Mouse (Mus musculus): ENCODE data around the gene Ctbs. TPM values are rescaled to one million over a fixed set of nuclear protein-coding genes. Genes with fewer than 3 reads are reported as not detected.
A peak's percentile ranks its signal among the peaks of the same experiment; 100 is the strongest.

The Ctbs gene
- polyA plus RNA-seq, 1 experiment from 2014 or later: 8.4 TPM

DNA sequence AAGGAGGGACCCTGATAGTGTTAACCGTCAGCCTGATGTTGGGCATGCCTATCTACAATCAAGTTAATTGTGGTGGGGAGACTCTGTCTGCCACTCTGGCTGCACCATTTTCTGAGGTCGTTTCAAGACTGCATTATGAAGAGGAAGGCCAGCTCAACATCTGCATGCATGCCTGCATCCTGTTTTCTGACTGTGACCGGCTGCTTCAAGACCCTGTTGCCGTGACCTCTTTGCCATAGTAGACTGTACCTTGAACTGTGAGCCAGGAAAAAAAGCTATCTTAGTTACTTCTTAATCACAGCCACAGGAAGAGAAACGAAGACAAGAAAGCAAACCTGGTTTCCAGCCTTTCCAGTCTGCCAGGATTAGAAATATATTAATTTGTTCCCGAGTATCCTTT lies 626 bp upstream of the Ctbs start:
- no peak for ATAC-seq (replicated peaks; ENCODE audit: low FRiP score)
- no peak overlapping the region for H3K4me2 ChIP-seq
- 71% methylated on average over 6 of the region's 6 CpGs for WGBS

GRCm38 (mm10) chr3:146450371-146450841 lies 811 bp downstream of the Ctbs start:
- Histone ChIP-seq H3K9ac (ENCODE audit: low read depth, low read length) (peak overlapping the region; percentile 67), H3K27ac (ENCODE audit: low read depth, low read length) (peak overlapping the region; percentile 54; the same call in 1 of the 2 replicates), H3K4me3 (ENCODE audit: low read depth, low read length) (peak overlapping the region; percentile 59), H3K4me1 (replicated peaks; ENCODE audit: control insufficient read depth, insufficient read depth, low read length) (peaks cover 4% of the 10 kb centered on the region), H3K4me2 (peak overlapping the region; percentile 62), H3K36me3 (ENCODE audit: control insufficient read depth, insufficient read depth, low read length) (peaks cover 4% of the 10 kb centered on the region; the same call in 1 of the 2 replicates), H3K9me3 (ENCODE audit: control insufficient read depth, low read length) (no peaks in the 10 kb centered on the region), H3K27me3 (replicated peaks; ENCODE audit: control insufficient read depth, insufficient read depth, low read length) (no peaks in the 10 kb centered on the region)
- under 1% methylated on average over 29 of the region's 29 CpGs for WGBS
- ATAC-seq (replicated peaks; ENCODE audit: low FRiP score): peak; percentile 99
- DNase-seq (ENCODE audit: low spot score): peak; percentile 94

More for the DNA sequence above, 626 bp upstream of the Ctbs start:
- Histone ChIP-seq H3K4me1 (replicated peaks; ENCODE audit: control insufficient read depth, insufficient read depth, low read length) (peaks cover 4% of the 10 kb centered on the region), H3K27ac (ENCODE audit: low read depth, low read length) (no peak overlapping the region), H3K9me3 (ENCODE audit: control insufficient read depth, low read length) (no peaks in the 10 kb centered on the region), H3K27me3 (replicated peaks; ENCODE audit: control insufficient read depth, insufficient read depth, low read length) (no peaks in the 10 kb centered on the region), H3K9ac (ENCODE audit: low read depth, low read length) (no peak overlapping the region), H3K4me3 (ENCODE audit: low read depth, low read length) (no peak overlapping the region), H3K36me3 (ENCODE audit: control insufficient read depth, insufficient read depth, low read length) (peaks cover 4% of the 10 kb centered on the region; the same call in 1 of the 2 replicates)
- DNase-seq (ENCODE audit: low spot score): no peak

- no peak overlapping the region for H3K27ac ChIP-seq (ENCODE audit: low read depth, low read length)
- H3K4me1 ChIP-seq (replicated peaks; ENCODE audit: control insufficient read depth, insufficient read depth, low read length): peaks cover 4% of the 10 kb centered on the region
- ATAC-seq (replicated peaks; ENCODE audit: low FRiP score): no peak
- H3K4me3 ChIP-seq (ENCODE audit: low read depth, low read length): no peak overlapping the region
- no peaks in the 10 kb centered on the region for H3K9me3 ChIP-seq (ENCODE audit: control insufficient read depth, low read length)
- 89% methylated on average over 5 of the region's 5 CpGs for WGBS
- H3K4me2 ChIP-seq: no peak overlapping the region
- H3K27me3 ChIP-seq (replicated peaks; ENCODE audit: control insufficient read depth, insufficient read depth, low read length): no peaks in the 10 kb centered on the region
- H3K36me3 ChIP-seq (ENCODE audit: control insufficient read depth, insufficient read depth, low read length): no peaks in the 10 kb centered on the region
- H3K9ac ChIP-seq (ENCODE audit: low read depth, low read length): no peak overlapping the region
- DNase-seq (ENCODE audit: low spot score): no peak
Observed at GRCm38 (mm10) chr3:146451375-146451774, 1.8 kb downstream of the Ctbs start.

DNA sequence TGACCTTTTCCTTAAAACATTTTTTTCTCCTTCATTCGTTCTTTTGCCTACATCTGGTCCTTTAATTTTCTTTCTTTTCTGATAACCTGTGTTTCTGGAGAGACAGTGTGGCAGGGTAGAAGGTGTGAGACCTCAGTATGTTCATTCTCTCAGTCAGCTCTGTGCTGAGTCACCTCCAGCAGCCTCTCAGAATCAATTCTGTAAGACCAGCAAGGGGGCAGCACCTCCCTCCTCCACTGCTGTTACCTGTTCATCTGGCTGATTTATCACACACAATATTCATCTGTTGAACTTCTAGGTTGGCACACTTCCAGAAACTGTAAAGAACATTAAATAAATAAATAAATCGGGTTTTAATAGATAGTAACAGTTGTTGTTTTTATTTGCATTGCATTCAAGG lies 13.3 kb downstream of the Ctbs start:
- 63% methylated on average over 2 of the region's 2 CpGs for WGBS
- Histone ChIP-seq H3K27ac (ENCODE audit: low read depth, low read length) (no peak overlapping the region), H3K4me2 (no peak overlapping the region), H3K27me3 (replicated peaks; ENCODE audit: control insufficient read depth, insufficient read depth, low read length) (no peaks in the 10 kb centered on the region), H3K36me3 (ENCODE audit: control insufficient read depth, insufficient read depth, low read length) (no peaks in the 10 kb centered on the region), H3K4me3 (ENCODE audit: low read depth, low read length) (no peak overlapping the region), H3K9me3 (ENCODE audit: control insufficient read depth, low read length) (no peaks in the 10 kb centered on the region), H3K9ac (ENCODE audit: low read depth, low read length) (no peak overlapping the region), H3K4me1 (replicated peaks; ENCODE audit: control insufficient read depth, insufficient read depth, low read length) (no peaks in the 10 kb centered on the region)
- ATAC-seq (replicated peaks; ENCODE audit: low FRiP score): peak; percentile 51
- no peak for DNase-seq (ENCODE audit: low spot score)

- no peaks in the 10 kb centered on the region for H3K9me3 ChIP-seq (ENCODE audit: control insufficient read depth, low read length)
- no peaks in the 10 kb centered on the region for H3K4me1 ChIP-seq (replicated peaks; ENCODE audit: control insufficient read depth, insufficient read depth, low read length)
- H3K36me3 ChIP-seq (ENCODE audit: control insufficient read depth, insufficient read depth, low read length): no peaks in the 10 kb centered on the region
- DNase-seq (ENCODE audit: low spot score) (no peak), ATAC-seq (replicated peaks; ENCODE audit: low FRiP score) (no peak)
- no peak overlapping the region for H3K9ac ChIP-seq (ENCODE audit: low read depth, low read length)
- WGBS: 72% methylated on average over 2 of the region's 2 CpGs
- H3K4me3 ChIP-seq (ENCODE audit: low read depth, low read length): no peak overlapping the region
- no peaks in the 10 kb centered on the region for H3K27me3 ChIP-seq (replicated peaks; ENCODE audit: control insufficient read depth, insufficient read depth, low read length)
- H3K4me2 ChIP-seq: no peak overlapping the region
- H3K27ac ChIP-seq (ENCODE audit: low read depth, low read length): no peak overlapping the region
Observed at GRCm38 (mm10) chr3:146469226-146469625, 19.6 kb downstream of the Ctbs start.

DNA sequence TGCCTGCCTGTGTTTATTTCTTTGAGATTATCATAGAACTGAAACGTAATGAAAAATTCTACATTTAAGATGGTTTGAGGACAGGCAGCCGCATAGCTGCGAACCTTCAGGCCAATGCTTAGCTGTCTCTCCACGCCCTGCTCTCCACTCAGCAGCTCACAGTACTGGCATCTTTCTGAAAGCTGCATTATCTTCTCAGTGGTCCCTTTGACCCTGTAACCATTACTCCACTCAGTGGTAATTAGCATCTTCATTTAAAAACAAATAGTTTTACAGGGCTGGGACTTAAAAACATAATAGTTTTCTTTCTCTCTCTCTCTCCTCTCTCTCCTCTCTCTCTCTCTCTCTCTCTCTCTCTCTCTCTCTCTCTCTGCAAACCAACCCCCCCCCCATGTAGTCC lies 23.1 kb downstream of the Ctbs start:
- no peak for DNase-seq (ENCODE audit: low spot score)
- H3K9ac ChIP-seq (ENCODE audit: low read depth, low read length): no peak overlapping the region
- H3K4me3 ChIP-seq (ENCODE audit: low read depth, low read length): no peak overlapping the region
- H3K4me2 ChIP-seq: no peak overlapping the region
- no peaks in the 10 kb centered on the region for H3K9me3 ChIP-seq (ENCODE audit: control insufficient read depth, low read length)
- no peak overlapping the region for H3K27ac ChIP-seq (ENCODE audit: low read depth, low read length)
- WGBS: 74% methylated on average over 4 of the region's 4 CpGs
- no peak for ATAC-seq (replicated peaks; ENCODE audit: low FRiP score)
- no peaks in the 10 kb centered on the region for H3K36me3 ChIP-seq (ENCODE audit: control insufficient read depth, insufficient read depth, low read length)
- no peaks in the 10 kb centered on the region for H3K27me3 ChIP-seq (replicated peaks; ENCODE audit: control insufficient read depth, insufficient read depth, low read length)
- H3K4me1 ChIP-seq (replicated peaks; ENCODE audit: control insufficient read depth, insufficient read depth, low read length): no peaks in the 10 kb centered on the region

DNA sequence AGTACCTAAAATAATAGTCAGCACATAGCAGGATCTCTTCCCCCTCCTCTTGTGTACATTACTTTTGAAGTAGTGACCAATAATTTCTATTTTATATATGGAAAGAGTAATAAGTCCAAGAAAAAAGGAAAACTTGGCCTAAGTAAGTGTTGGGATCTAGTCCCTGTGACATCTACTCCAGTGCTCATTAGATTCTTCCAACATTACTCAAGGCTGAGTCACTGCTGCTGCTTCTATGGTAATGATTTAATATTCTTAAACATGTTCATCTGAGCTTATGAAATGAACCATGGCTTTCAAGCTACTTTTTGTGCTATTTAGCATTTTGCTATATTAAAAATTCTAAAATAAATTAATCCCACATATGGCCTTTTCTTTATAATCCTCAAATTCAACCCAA lies 24.1 kb downstream of the Ctbs start:
- no peaks in the 10 kb centered on the region for H3K4me1 ChIP-seq (replicated peaks; ENCODE audit: control insufficient read depth, insufficient read depth, low read length)
- H3K4me3 ChIP-seq (ENCODE audit: low read depth, low read length): no peak overlapping the region
- no peak for DNase-seq (ENCODE audit: low spot score)
- no peak overlapping the region for H3K9ac ChIP-seq (ENCODE audit: low read depth, low read length)
- H3K4me2 ChIP-seq: no peak overlapping the region
- H3K36me3 ChIP-seq (ENCODE audit: control insufficient read depth, insufficient read depth, low read length): no peaks in the 10 kb centered on the region
- no peaks in the 10 kb centered on the region for H3K27me3 ChIP-seq (replicated peaks; ENCODE audit: control insufficient read depth, insufficient read depth, low read length)
- H3K27ac ChIP-seq (ENCODE audit: low read depth, low read length): no peak overlapping the region
- ATAC-seq (replicated peaks; ENCODE audit: low FRiP score): no peak
- no peaks in the 10 kb centered on the region for H3K9me3 ChIP-seq (ENCODE audit: control insufficient read depth, low read length)

- ATAC-seq (replicated peaks; ENCODE audit: low FRiP score) (no peak), DNase-seq (ENCODE audit: low spot score) (no peak)
- H3K36me3 ChIP-seq (ENCODE audit: control insufficient read depth, insufficient read depth, low read length): no peaks in the 10 kb centered on the region
- H3K27me3 ChIP-seq (replicated peaks; ENCODE audit: control insufficient read depth, insufficient read depth, low read length): no peaks in the 10 kb centered on the region
- H3K9me3 ChIP-seq (ENCODE audit: control insufficient read depth, low read length): no peaks in the 10 kb centered on the region
- H3K4me2 ChIP-seq: no peak overlapping the region
- no peak overlapping the region for H3K27ac ChIP-seq (ENCODE audit: low read depth, low read length)
- no peak overlapping the region for H3K4me3 ChIP-seq (ENCODE audit: low read depth, low read length)
- H3K9ac ChIP-seq (ENCODE audit: low read depth, low read length): no peak overlapping the region
- no peaks in the 10 kb centered on the region for H3K4me1 ChIP-seq (replicated peaks; ENCODE audit: control insufficient read depth, insufficient read depth, low read length)
- 83% methylated on average over 3 of the region's 3 CpGs for WGBS
Observed at GRCm38 (mm10) chr3:146474428-146474827, 24.8 kb downstream of the Ctbs start.

DNA sequence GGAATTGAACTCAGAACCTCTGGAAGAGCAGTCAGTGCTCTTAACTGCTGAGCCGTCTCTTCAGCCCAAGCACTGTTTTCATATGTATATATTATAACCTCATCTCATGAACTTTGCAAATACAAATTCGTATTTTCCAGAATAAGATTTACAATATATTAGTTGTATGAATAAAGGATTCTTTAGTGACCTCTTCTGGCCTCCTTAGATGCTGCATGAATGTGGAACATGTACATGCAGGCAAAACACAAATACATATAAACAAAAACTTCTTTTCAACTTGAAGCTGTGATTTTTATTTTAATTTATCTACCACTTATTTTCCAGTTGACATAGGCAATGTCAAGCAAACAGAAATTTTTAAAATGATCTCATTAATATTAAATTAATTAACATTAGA lies 32.4 kb downstream of the Ctbs start:
- Histone ChIP-seq H3K4me2 (no peak overlapping the region), H3K27ac (ENCODE audit: low read depth, low read length) (no peak overlapping the region), H3K36me3 (ENCODE audit: control insufficient read depth, insufficient read depth, low read length) (no peaks in the 10 kb centered on the region), H3K4me3 (ENCODE audit: low read depth, low read length) (no peak overlapping the region), H3K4me1 (replicated peaks; ENCODE audit: control insufficient read depth, insufficient read depth, low read length) (no peaks in the 10 kb centered on the region), H3K9me3 (ENCODE audit: control insufficient read depth, low read length) (no peaks in the 10 kb centered on the region), H3K9ac (ENCODE audit: low read depth, low read length) (no peak overlapping the region), H3K27me3 (replicated peaks; ENCODE audit: control insufficient read depth, insufficient read depth, low read length) (no peaks in the 10 kb centered on the region)
- DNase-seq (ENCODE audit: low spot score): no peak
- ATAC-seq (replicated peaks; ENCODE audit: low FRiP score): no peak
- WGBS: 67% methylated on average over 2 of the region's 2 CpGs

Data from liver, embryonic 11.5 days (tissue).